Mouse (Mus musculus) adrenal gland, adult 18-20 months (tissue): Measurements from ENCODE around the gene Drap1. TPM values are rescaled to one million over a fixed set of nuclear protein-coding genes. Genes with fewer than 3 reads are reported as not detected.

Experiments
- DNase-seq, 2 experiments: peaks; one replicate each; pipeline ENCODE4 v3.0.0; 2021 to 2022; ENCODE audit warnings: low spot score in 2 of 2
- total RNA-seq, 2 experiments: library from RNA; stranded (reverse); gene quantifications; 1 replicate in 1 of 2; 2 replicates in 1 of 2; pipeline ENCODE4 v1.2.3; 2021

The Drap1 gene
- total RNA-seq, 2 experiments from 2014 or later: 266 to 283 TPM

- peak; percentile 88 to 89 for DNase-seq
Observed at GRCm38 (mm10) chr19:5388588-5389242, 36.1 kb downstream of the Drap1 start, which contains the start of gene Sart1. Sart1 (minus strand) TSS chr19:5388703.

- no peak for DNase-seq
Observed at GRCm38 (mm10) chr19:5388011-5388441, 36.8 kb downstream of the Drap1 start.

- no peak for DNase-seq
Observed at GRCm38 (mm10) chr19:5384715-5385114, 40.1 kb downstream of the Drap1 start.

GRCm38 (mm10) chr19:5383326-5383725, 41.5 kb downstream of the Drap1 start:
- no peak for DNase-seq

- no peak for DNase-seq
Observed at GRCm38 (mm10) chr19:5377446-5377845, 47.3 kb downstream of the Drap1 start.

GRCm38 (mm10) chr19:5374748-5375147, 50.0 kb downstream of the Drap1 start:
- DNase-seq: no peak

- DNase-seq: no peak
Observed at GRCm38 (mm10) chr19:5374177-5374576, 50.6 kb downstream of the Drap1 start.

Other genes starting within 250 kb of the Drap1 start
- gene Pacs1, start 151.9 kb downstream of the Drap1 start, total RNA-seq: 10 to 100 TPM; 15.1 to 20.7 TPM
- 100 to 1,000 TPM; 139 to 173 TPM for gene Sf3b2, start 129.5 kb downstream of the Drap1 start, total RNA-seq
- under 1 TPM; 0.13 to 0.29 TPM for gene Gal3st3, start 126.6 kb downstream of the Drap1 start, total RNA-seq
- gene Catsper1, start 89.2 kb downstream of the Drap1 start, total RNA-seq: not detected
- gene Cst6, start 75.4 kb downstream of the Drap1 start, total RNA-seq: 1 to 10 TPM; 2.5 to 3.2 TPM
- gene Eif1ad, start 58.2 kb downstream of the Drap1 start, total RNA-seq: 10 to 100 TPM; 24.4 to 24.5 TPM
- 100 to 1,000 TPM; 127 to 129 TPM for gene Banf1, start 57.8 kb downstream of the Drap1 start, total RNA-seq
- 10 to 100 TPM; 79.8 to 85.0 TPM for gene Sart1, start 36.3 kb downstream of the Drap1 start, total RNA-seq
- under 1 TPM in 1 of 2 experiments, not detected in 1; 0.96 TPM for gene Tsga10ip, start 22.5 kb downstream of the Drap1 start, total RNA-seq
- gene AI837181, start 165 bp upstream of the Drap1 start, total RNA-seq: 10 to 100 TPM; 46.5 to 47.2 TPM
- gene Fosl1, start 22.6 kb upstream of the Drap1 start, total RNA-seq: 1 to 10 TPM; 1.1 to 4.9 TPM
- 1 to 10 TPM; 6.4 TPM for gene Ccdc85b, start 32.9 kb upstream of the Drap1 start, total RNA-seq
- 10 to 100 TPM; 75.0 to 82.0 TPM for gene Fibp, start 35.6 kb upstream of the Drap1 start, total RNA-seq
- gene Ctsw, start 43.5 kb upstream of the Drap1 start, total RNA-seq: 1 to 10 TPM; 1.0 to 2.1 TPM
- gene Efemp2, start 49.0 kb upstream of the Drap1 start, total RNA-seq: 10 to 100 TPM; 56.9 to 91.1 TPM
- gene Mus81, start 63.4 kb upstream of the Drap1 start, total RNA-seq: 10 to 100 TPM; 25.1 to 35.8 TPM
- 100 to 1,000 TPM; 689 to 693 TPM for gene Cfl1, start 65.5 kb upstream of the Drap1 start, total RNA-seq
- 1 to 10 TPM; 1.7 to 2.2 TPM for gene 1700020D05Rik, start 78.8 kb upstream of the Drap1 start, total RNA-seq
- 10 to 100 TPM; 12.3 to 12.4 TPM for gene Snx32, start 85.6 kb upstream of the Drap1 start, total RNA-seq
- not detected for gene Ovol1, start 135.7 kb upstream of the Drap1 start, total RNA-seq
- 1 to 10 TPM; 6.5 to 9.9 TPM for gene Ap5b1, start 143.0 kb upstream of the Drap1 start, total RNA-seq
- 100 to 1,000 TPM; 108 to 113 TPM for gene Rnaseh2c, start 176.9 kb upstream of the Drap1 start, total RNA-seq
- 10 to 100 TPM; 67.8 to 69.3 TPM for gene Kat5, start 185.3 kb upstream of the Drap1 start, total RNA-seq
- 10 to 100 TPM; 79.6 to 90.2 TPM for gene Rela, start 212.5 kb upstream of the Drap1 start, total RNA-seq
- gene Sipa1, start 238.7 kb upstream of the Drap1 start, total RNA-seq: 10 to 100 TPM; 41.1 to 45.6 TPM